Mouse (Mus musculus) embryonic facial prominence, embryonic 14.5 days (tissue): ENCODE measurements at regions not wholly inside any gene's neighbourhood (a gene's known extent, or its start where the extent isn't known, plus 50 kb on each side); places are given as distances from the start of the nearest gene placed in this dataset.

Source experiments
- ATAC-seq: fragments of 200-750 bp; cut with Nextera tagmentation; 2 replicates; pipeline ENCODE4 v1.8.0; 2017; ENCODE audit warnings: low read depth, moderate number of reproducible peaks, moderate TSS enrichment
- DNase-seq: peaks from one replicate; pipeline ENCODE4 v3.0.0-alpha.2; 2015; ENCODE audit warnings: low spot score
- H3K27ac ChIP-seq: fragments of 300-500 bp; sonication (generic); replicated peaks from 2 replicates; pipeline ENCODE4 v1.5.1; 2014; ENCODE audit warnings: low read depth, mild to moderate bottlenecking, low read length, moderate library complexity
- H3K27me3 ChIP-seq: fragments of 300-500 bp; sonication (generic); replicated peaks from 2 replicates; pipeline ENCODE4 v1.6.1; 2014; ENCODE audit warnings: low read length; ENCODE audit not compliant: control insufficient read depth, insufficient read depth
- H3K36me3 ChIP-seq: fragments of 300-500 bp; sonication (generic); 2 replicates; pipeline ENCODE4 v1.6.1; 2014; ENCODE audit warnings: low read length, mixed read lengths; ENCODE audit not compliant: control insufficient read depth, insufficient read depth
- H3K4me1 ChIP-seq: fragments of 300-500 bp; sonication (generic); 2 replicates; pipeline ENCODE4 v1.6.1; 2014; ENCODE audit warnings: antibody characterized with exemption, low read length; ENCODE audit not compliant: control insufficient read depth, insufficient read depth
- H3K4me2 ChIP-seq: fragments of 300-500 bp; sonication (generic); 2 replicates; pipeline ENCODE4 v1.6.1; 2014; ENCODE audit warnings: low read depth, mild to moderate bottlenecking, low read length, moderate library complexity, mixed read lengths
- H3K4me3 ChIP-seq: fragments of 300-500 bp; sonication (generic); 2 replicates; pipeline ENCODE4 v1.5.1; 2014; ENCODE audit warnings: low read depth, mild to moderate bottlenecking, low read length
- H3K9ac ChIP-seq: fragments of 300-500 bp; sonication (generic); 2 replicates; pipeline ENCODE4 v1.6.1; 2014; ENCODE audit warnings: low read depth, mild to moderate bottlenecking, low read length, moderate library complexity, mixed read lengths
- H3K9me3 ChIP-seq: fragments of 300-500 bp; sonication (generic); 2 replicates; pipeline ENCODE4 v1.6.1; 2016; ENCODE audit warnings: low read length; ENCODE audit not compliant: control insufficient read depth
- WGBS: fragments of 180-500 bp; shearing (Covaris S2); extraction: QIAGEN DNeasy Blood & Tissue Kit; methylation state at CpG from one replicate; pipeline ENCODE4 v1.1.7; 2014; 5-methylcytosine and 5-hydroxymethylcytosine counted together

DNA sequence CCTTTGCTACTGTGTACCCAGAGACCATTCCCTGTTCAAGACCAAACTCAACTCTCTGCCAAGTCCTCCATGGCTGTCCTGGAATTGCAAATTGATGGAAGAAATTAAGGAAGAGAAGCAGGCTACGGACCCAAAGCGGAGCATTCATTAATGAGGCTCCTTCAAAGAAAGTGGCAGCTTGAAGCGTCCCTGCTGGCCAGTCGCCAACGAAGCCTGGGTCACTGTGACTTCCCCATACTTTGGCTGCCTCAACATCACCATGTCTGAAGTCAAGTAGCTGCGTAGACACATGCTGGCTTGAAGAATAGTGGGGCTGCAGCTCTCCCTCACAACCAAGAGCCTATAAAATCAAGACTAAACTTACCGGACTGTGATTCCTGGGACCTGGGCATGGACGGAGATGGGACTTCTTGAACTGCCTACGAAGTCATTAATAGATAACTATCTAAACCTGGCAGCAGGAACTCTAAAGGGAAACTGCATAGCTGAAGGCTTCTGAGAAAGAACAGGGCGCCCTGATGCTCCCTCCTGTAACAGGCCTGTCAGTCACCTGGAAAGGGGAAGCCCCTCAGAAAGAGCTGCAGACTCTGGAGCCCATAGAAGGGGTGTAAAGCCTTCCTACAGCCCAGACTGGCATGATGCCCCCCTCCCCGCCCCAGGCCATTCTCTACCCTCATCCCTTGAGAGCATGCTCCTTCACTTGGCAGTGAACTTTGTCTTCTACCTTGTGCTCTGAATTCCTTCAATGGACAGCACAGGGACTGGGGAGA is 116.0 kb upstream of the Selenok start:
- Histone ChIP-seq H3K36me3 (no peaks in the 10 kb centered on the region), H3K27me3 (no peaks in the 10 kb centered on the region), H3K9me3 (no peaks in the 10 kb centered on the region), H3K4me2 (no peak overlapping the region), H3K27ac (no peak overlapping the region), H3K4me3 (no peak overlapping the region), H3K4me1 (no peaks in the 10 kb centered on the region), H3K9ac (no peak overlapping the region)
- no peak for DNase-seq
- ATAC-seq, result no peak
- WGBS, result 78% methylated on average over 11 of the region's 11 CpGs

DNA sequence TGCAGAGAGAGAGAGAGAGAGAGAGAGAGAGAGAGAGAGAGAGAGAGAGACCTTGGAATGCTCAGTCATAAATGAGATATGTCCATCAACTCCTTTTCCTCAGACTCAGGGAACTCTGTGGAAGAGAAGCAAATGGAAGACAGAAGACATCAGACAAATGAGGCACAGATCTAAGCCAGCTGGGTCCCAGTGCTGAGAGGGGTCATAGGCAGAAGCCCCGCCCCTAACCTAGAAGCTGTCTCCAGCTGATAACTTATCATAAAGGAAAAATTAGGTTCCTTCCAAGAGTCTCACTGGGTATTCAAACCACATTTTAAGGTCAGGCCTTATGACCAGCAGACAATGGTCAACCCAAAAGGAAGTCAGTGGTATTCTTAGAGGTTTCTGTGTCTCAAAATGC is 106.1 kb upstream of the Selenok start:
- DNase-seq, result no peak
- Histone ChIP-seq H3K4me1 (peaks cover under 1% of the 10 kb centered on the region; the same call in 1 of the 2 replicates), H3K9me3 (no peaks in the 10 kb centered on the region), H3K36me3 (no peaks in the 10 kb centered on the region), H3K4me3 (no peak overlapping the region), H3K27ac (no peak overlapping the region), H3K4me2 (no peak overlapping the region), H3K9ac (no peak overlapping the region), H3K27me3 (no peaks in the 10 kb centered on the region)
- 67% methylated on average over 1 of the region's 1 CpGs for WGBS
- no peak for ATAC-seq

DNA sequence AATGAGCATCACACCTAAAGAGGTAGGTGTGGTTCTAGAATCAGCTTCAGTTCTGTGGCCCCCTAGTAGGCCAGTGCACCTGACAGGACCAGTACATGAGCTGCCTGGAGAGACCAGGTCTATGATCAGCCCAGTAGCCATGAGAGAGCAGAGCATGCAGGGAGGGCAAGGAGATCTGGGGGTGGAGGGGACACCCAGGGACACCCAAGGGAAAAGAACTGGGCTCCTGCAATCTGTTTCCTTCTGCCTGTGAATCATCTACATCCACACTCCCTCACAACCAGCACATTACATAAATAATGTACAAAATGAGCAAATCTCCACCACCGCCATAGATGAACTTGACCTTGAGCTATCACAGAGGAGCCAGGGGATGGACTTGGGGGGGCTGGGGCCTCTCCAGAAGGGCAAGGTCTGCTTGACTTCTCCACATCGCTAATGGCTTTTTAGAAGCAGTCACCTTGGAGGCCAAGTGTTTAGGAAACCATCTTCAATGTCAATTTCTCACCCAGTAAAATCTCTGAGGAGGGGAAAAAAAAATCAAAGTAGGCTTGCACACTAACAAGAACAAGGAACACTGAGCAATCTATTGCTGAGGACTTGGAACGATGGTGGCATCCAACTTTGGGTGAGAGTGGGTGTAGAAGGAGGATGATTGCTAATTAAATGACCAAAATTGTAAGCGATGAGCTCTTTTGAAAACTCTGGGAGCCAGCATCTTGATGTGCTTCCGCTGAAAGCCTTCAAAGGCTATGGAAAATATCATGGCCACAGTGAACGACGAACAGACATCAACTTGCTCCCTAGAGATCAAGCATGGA is 101.4 kb upstream of the Selenok start:
- Histone ChIP-seq H3K9me3 (no peaks in the 10 kb centered on the region), H3K4me1 (peaks cover 8% of the 10 kb centered on the region; the same call in 1 of the 2 replicates), H3K36me3 (no peaks in the 10 kb centered on the region), H3K4me2 (no peak overlapping the region), H3K4me3 (no peak overlapping the region), H3K27ac (no peak overlapping the region), H3K27me3 (no peaks in the 10 kb centered on the region), H3K9ac (no peak overlapping the region)
- DNase-seq (no peak), ATAC-seq (no peak)
- 71% methylated on average over 7 of the region's 7 CpGs for WGBS

DNA sequence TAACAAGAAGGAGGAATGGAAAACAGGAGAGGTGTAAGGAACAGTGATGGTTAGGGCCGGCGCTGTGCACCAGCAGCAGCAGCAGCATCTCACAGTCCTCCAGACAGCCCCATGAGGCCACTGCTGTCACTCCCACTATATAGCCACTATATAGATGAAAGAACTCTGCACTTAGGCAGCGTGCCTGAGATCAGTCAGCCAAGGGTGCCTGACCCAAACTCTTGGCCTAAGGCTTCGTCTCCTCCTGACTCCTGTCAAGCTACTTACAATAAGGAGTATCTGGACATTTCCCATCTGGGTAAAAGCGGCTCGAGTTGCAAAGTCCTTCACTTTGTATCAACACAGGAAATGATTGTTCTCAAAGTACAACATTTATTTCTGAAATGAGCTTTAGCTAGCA is 100.8 kb upstream of the Selenok start:
- WGBS, result 29% methylated on average over 6 of the region's 6 CpGs
- DNase-seq, result peak; percentile 54
- ATAC-seq, result no peak

DNA sequence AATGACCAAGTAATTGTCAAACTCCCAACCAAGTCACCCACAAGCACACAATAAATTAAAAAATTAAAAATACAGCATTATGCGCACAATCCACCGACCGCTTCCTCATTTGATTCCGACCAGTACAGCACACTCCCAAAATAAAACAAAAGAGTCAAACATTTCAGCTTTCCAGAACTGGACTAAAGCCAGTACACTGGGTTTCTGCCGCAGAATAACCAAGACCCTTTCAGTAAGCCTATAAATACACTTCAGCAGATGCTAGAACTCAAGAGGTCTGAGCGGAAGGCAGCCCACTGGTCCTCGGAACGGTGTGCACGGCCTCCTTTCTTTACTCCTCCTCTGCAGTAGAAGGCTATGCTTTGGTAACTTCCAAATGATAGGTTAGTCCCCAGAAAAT is 98.2 kb upstream of the Selenok start:
- H3K4me2 ChIP-seq, result no peak overlapping the region
- ATAC-seq (no peak), DNase-seq (no peak)
- H3K27ac ChIP-seq, result no peak overlapping the region
- H3K36me3 ChIP-seq, result no peaks in the 10 kb centered on the region
- H3K9ac ChIP-seq, result no peak overlapping the region
- WGBS, result 76% methylated on average over 9 of the region's 9 CpGs
- H3K27me3 ChIP-seq, result no peaks in the 10 kb centered on the region
- no peak overlapping the region for H3K4me3 ChIP-seq
- H3K4me1 ChIP-seq, result peaks cover 8% of the 10 kb centered on the region; the same call in 1 of the 2 replicates
- no peaks in the 10 kb centered on the region for H3K9me3 ChIP-seq

More for the DNA sequence above, 100.8 kb upstream of the Selenok start:
- H3K9ac ChIP-seq, result no peak overlapping the region
- no peaks in the 10 kb centered on the region for H3K9me3 ChIP-seq
- peaks cover 8% of the 10 kb centered on the region; the same call in 1 of the 2 replicates for H3K4me1 ChIP-seq
- no peak overlapping the region for H3K4me2 ChIP-seq
- H3K27me3 ChIP-seq, result no peaks in the 10 kb centered on the region
- H3K27ac ChIP-seq, result no peak overlapping the region
- no peaks in the 10 kb centered on the region for H3K36me3 ChIP-seq
- H3K4me3 ChIP-seq, result no peak overlapping the region

DNA sequence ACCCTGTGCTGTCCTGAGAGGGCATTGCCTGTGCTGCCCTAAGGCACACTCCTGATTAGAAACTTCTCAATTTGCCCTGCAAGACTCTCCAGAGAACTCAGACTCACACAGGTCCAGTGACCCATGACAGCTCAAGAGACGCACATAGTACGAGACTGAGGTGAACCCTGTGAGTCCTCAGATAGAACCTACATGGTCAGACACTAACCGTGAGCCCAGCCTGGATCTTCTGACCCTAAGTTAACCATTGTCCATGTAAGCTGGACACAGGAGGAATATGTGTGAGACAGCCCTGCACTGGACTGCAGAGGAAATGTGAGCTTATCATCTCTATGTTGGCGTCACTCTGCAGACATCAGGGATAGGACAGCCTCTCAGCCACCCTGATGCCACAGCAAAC is 91.4 kb upstream of the Selenok start:
- WGBS, result 83% methylated on average over 4 of the region's 4 CpGs
- Histone ChIP-seq H3K4me3 (no peak overlapping the region), H3K4me2 (no peak overlapping the region), H3K27ac (no peak overlapping the region), H3K27me3 (no peaks in the 10 kb centered on the region), H3K9me3 (no peaks in the 10 kb centered on the region), H3K36me3 (no peaks in the 10 kb centered on the region), H3K4me1 (peaks cover 6% of the 10 kb centered on the region; the same call in 1 of the 2 replicates), H3K9ac (no peak overlapping the region)
- DNase-seq (no peak), ATAC-seq (no peak)

DNA sequence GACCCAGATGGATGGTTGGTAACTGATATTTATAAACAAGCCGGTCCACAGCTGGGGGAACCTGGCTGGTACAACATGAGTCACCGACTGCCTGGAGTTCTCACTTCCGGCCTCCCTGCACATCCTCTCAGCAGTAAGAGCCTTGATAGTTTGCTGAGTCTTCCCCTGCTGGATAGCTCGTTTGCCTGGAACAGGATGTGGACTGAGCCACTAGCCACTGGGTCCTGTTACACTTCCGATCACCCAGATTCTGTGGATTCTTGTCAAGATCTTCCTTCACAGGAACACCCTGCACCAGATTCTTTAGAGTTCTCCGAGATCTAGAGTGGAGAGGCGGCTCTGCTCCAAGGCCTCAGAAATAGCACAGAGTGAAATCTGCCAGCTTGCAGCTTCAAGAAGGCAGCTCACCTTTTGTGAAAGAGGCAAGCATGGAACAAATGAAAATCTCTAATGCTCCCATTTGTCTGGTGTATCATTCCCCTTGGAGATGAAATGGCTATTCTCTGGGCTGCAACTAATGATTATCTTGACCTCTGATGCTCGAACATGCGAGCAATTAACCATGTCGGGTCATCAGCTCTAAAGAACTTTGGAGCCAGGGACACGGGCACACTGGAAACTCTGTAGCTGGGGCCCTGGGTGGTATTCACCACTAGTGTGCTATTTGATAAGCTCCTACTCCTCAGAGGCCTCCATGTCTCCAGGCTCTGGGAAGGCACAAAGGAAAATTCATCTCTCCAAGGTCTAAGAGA is 90.3 kb upstream of the Selenok start:
- DNase-seq (peak; percentile 36), ATAC-seq (no peak)
- Histone ChIP-seq H3K4me3 (no peak overlapping the region), H3K9ac (no peak overlapping the region), H3K27ac (peak overlapping the region; percentile 30; the same call in 1 of the 2 replicates), H3K4me2 (no peak overlapping the region), H3K27me3 (no peaks in the 10 kb centered on the region), H3K9me3 (no peaks in the 10 kb centered on the region), H3K36me3 (no peaks in the 10 kb centered on the region), H3K4me1 (peaks cover 11% of the 10 kb centered on the region)
- WGBS, result 47% methylated on average over 11 of the region's 11 CpGs

DNA sequence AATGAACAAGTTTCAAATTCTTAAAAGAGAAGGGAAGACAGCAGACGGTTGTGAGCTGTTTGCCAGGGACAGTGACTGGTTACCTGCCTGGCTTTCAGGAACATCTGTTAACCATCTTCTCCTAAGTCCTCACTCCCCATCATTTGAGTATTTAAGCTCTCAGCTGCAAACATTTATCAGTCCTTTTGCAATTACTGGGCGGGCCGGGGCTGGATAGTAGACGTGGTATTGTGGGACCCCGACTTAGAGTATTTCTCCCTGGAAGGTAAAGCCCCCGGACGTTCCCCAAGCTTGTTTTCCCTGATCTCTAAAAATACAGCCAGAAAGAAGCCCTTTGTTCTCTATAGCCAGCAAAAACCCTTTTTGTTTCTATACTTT is 89.7 kb upstream of the Selenok start:
- ATAC-seq (no peak), DNase-seq (peak; percentile 22)
- H3K27ac ChIP-seq, result 0 out of 2 replicates have a peak overlapping the region, but pooled peaks have one; percentile 30
- WGBS, result 40% methylated on average over 7 of the region's 7 CpGs
- no peaks in the 10 kb centered on the region for H3K36me3 ChIP-seq
- H3K9me3 ChIP-seq, result no peaks in the 10 kb centered on the region
- H3K4me3 ChIP-seq, result no peak overlapping the region
- H3K4me1 ChIP-seq, result peaks cover 11% of the 10 kb centered on the region
- no peak overlapping the region for H3K9ac ChIP-seq
- no peaks in the 10 kb centered on the region for H3K27me3 ChIP-seq
- no peak overlapping the region for H3K4me2 ChIP-seq
